Mouse (Mus musculus) megakaryocyte, embryonic 14.5 days (primary cell): ENCODE measurements around the gene Khdc4. TPM values are rescaled to one million over a fixed set of nuclear protein-coding genes. Genes with fewer than 3 reads are reported as not detected.

Experiments
- H3K27me3 ChIP-seq: replicated peaks from 2 replicates; pipeline ENCODE3; 2012; ENCODE audit warnings: inconsistent platforms
- H3K36me3 ChIP-seq: replicated peaks from 2 replicates; pipeline ENCODE3; 2012; ENCODE audit warnings: low read length, inconsistent platforms, mixed read lengths
- H3K4me1 ChIP-seq: 2 replicates; pipeline ENCODE4 v1.6.1; 2012; ENCODE audit warnings: inconsistent platforms
- H3K4me3 ChIP-seq: replicated peaks from 2 replicates; pipeline ENCODE3; 2012; ENCODE audit warnings: moderate library complexity, mild to moderate bottlenecking, inconsistent platforms
- H3K9me3 ChIP-seq: 2 replicates; pipeline ENCODE4 v1.6.1; 2012; ENCODE audit warnings: inconsistent platforms
- FLI1 ChIP-seq: IDR thresholded peaks from 2 replicates; pipeline ENCODE4 v1.6.1; 2012; ENCODE audit warnings: low read length, inconsistent platforms, mixed read lengths
- GATA1 ChIP-seq: IDR thresholded peaks from 3 replicates; pipeline ENCODE4 v1.6.1; 2012; ENCODE audit warnings: mixed read lengths, low read length, inconsistent platforms, borderline replicate concordance
- polyA plus RNA-seq: library from polyadenylated mRNA; stranded (reverse); fragments of >175 nt; gene quantifications from 2 replicates; pipeline ENCODE4 v1.2.3, GENCODE M21; 2012; ENCODE audit warnings: low replicate concordance; ENCODE audit not compliant: insufficient read depth

The Khdc4 gene
- polyA plus RNA-seq, 1 experiment = 5.5 TPM

DNA sequence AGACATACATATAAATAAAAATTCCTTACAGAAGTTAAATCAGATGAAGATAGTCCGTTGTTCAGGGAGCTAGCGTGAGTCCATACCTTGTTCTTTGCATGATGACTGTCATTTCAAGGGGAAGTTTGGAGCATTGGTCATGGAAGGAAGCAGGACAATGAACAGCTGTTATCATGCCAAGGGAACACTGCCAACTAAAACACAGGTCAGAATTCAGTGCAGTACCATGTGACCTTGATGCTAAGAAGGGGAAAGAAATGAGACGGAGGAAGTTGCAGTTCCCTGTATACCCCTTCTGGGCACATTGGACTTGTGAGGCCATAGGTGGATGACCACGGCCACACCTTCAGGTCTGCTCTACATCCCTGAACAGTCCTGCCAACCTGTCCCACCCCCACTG lies 31.0 kb upstream of the Khdc4 start:
- Histone ChIP-seq H3K36me3 (peaks cover 10% of the 10 kb centered on the region), H3K9me3 (no peaks in the 10 kb centered on the region), H3K4me3 (no peak overlapping the region), H3K27me3 (peaks cover 10% of the 10 kb centered on the region), H3K4me1 (peaks cover 52% of the 10 kb centered on the region)
- TF ChIP-seq GATA1 (no peak), FLI1 (no peak)

GRCm38 (mm10) chr3:88655619-88656018 lies 30.0 kb upstream of the Khdc4 start:
- peaks cover 13% of the 10 kb centered on the region for H3K27me3 ChIP-seq
- TF ChIP-seq GATA1 (no peak), FLI1 (no peak)
- peaks cover under 1% of the 10 kb centered on the region for H3K36me3 ChIP-seq
- no peak overlapping the region for H3K4me3 ChIP-seq
- no peaks in the 10 kb centered on the region for H3K9me3 ChIP-seq
- H3K4me1 ChIP-seq = peaks cover 49% of the 10 kb centered on the region

- peaks cover 3% of the 10 kb centered on the region for H3K9me3 ChIP-seq
- H3K36me3 ChIP-seq = no peaks in the 10 kb centered on the region
- peaks cover 13% of the 10 kb centered on the region for H3K27me3 ChIP-seq
- TF ChIP-seq GATA1 = no peak
- no peak for TF ChIP-seq FLI1
- peaks cover 25% of the 10 kb centered on the region for H3K4me1 ChIP-seq
- no peak overlapping the region for H3K4me3 ChIP-seq
Measured at GRCm38 (mm10) chr3:88658441-88659127, 27.0 kb upstream of the Khdc4 start.

DNA sequence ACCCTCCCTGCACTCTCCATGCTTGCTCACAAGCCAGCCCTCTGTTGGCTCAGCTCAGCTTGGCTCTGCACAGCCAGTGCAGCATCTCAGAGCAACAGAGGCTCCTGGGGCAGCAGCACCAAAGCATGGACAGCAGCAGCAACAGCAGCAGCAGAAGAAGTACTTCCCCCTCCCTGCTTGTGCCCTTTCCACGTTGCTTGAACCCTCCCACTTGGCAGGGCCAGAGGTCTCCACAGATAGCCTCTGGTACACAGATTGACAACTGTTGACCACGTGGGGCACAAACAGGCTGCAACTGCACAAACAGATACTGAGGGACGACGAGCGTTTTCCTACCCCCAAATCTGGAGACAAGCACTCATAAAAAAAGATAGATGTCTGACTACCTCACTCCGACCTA lies 25.8 kb upstream of the Khdc4 start:
- Histone ChIP-seq H3K36me3 (no peaks in the 10 kb centered on the region), H3K4me3 (peak overlapping the region; percentile 47), H3K27me3 (peaks cover 10% of the 10 kb centered on the region), H3K4me1 (peaks cover 31% of the 10 kb centered on the region), H3K9me3 (peaks cover 3% of the 10 kb centered on the region)
- no peak for TF ChIP-seq FLI1
- TF ChIP-seq GATA1 = no peak

GRCm38 (mm10) chr3:88664095-88664494 lies 21.5 kb upstream of the Khdc4 start:
- TF ChIP-seq GATA1 = no peak
- no peak for TF ChIP-seq FLI1
- peak overlapping the region; percentile 80 for H3K4me3 ChIP-seq
- no peaks in the 10 kb centered on the region for H3K36me3 ChIP-seq

GRCm38 (mm10) chr3:88677399-88677798 lies 8.2 kb upstream of the Khdc4 start:
- Histone ChIP-seq H3K36me3 (no peaks in the 10 kb centered on the region), H3K4me1 (peaks cover 24% of the 10 kb centered on the region; the same call in 1 of the 2 replicates), H3K9me3 (no peaks in the 10 kb centered on the region), H3K27me3 (no peaks in the 10 kb centered on the region), H3K4me3 (peak overlapping the region; percentile 89)
- no peak for TF ChIP-seq GATA1
- TF ChIP-seq FLI1 = no peak

More at GRCm38 (mm10) chr3:88664095-88664494, 21.5 kb upstream of the Khdc4 start:
- Histone ChIP-seq H3K27me3 (peaks cover 3% of the 10 kb centered on the region), H3K4me1 (peaks cover 29% of the 10 kb centered on the region), H3K9me3 (peaks cover 3% of the 10 kb centered on the region)

DNA sequence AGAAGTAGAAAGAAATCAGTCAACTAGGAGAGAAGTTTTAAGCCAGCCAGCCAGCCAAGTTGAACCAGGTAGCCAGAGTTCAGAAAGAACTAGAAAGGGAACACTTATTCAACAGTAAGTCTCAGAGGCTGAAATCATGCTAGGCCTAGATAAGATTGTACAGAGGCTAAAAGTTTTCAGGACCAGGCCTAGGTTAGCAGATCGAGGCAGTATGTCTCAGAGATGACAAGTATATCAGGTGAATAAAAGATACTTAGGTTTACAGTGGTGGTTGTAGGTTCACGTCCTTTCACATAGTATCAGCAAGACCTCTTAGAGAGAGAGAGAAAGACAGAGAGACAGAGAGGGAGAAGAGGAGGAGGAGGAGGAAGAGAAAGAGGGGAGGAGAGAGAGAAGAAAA lies 1.8 kb upstream of the Khdc4 start:
- Histone ChIP-seq H3K27me3 (no peaks in the 10 kb centered on the region), H3K36me3 (peaks cover 18% of the 10 kb centered on the region), H3K4me1 (peaks cover 30% of the 10 kb centered on the region), H3K4me3 (no peak overlapping the region), H3K9me3 (no peaks in the 10 kb centered on the region)
- TF ChIP-seq FLI1 = no peak
- no peak for TF ChIP-seq GATA1

- Histone ChIP-seq H3K36me3 (peaks cover 24% of the 10 kb centered on the region), H3K4me1 (peaks cover 30% of the 10 kb centered on the region), H3K27me3 (no peaks in the 10 kb centered on the region), H3K4me3 (peak overlapping the region; percentile 98), H3K9me3 (no peaks in the 10 kb centered on the region)
- TF ChIP-seq FLI1 (no peak), GATA1 (no peak)
Measured at GRCm38 (mm10) chr3:88684236-88684979, 1.2 kb upstream of the Khdc4 start.

- H3K27me3 ChIP-seq = no peaks in the 10 kb centered on the region
- TF ChIP-seq FLI1 (no peak), GATA1 (no peak)
- no peaks in the 10 kb centered on the region for H3K9me3 ChIP-seq
- H3K36me3 ChIP-seq = peaks cover 40% of the 10 kb centered on the region
- peaks cover 30% of the 10 kb centered on the region for H3K4me1 ChIP-seq
- peak overlapping the region; percentile 98 for H3K4me3 ChIP-seq
Measured at GRCm38 (mm10) chr3:88685958-88686451, 402 bp downstream of the Khdc4 start.
